Mouse (Mus musculus): Measurements from ENCODE around the gene Tsfm.
A peak's percentile ranks its signal among the peaks of the same experiment; 100 is the strongest.
"Not testable (repeated sequence)": the region's sequence is repeated elsewhere in the genome, so short reads cannot be mapped to it uniquely, and the experiment has no call there.

The Tsfm gene

DNA sequence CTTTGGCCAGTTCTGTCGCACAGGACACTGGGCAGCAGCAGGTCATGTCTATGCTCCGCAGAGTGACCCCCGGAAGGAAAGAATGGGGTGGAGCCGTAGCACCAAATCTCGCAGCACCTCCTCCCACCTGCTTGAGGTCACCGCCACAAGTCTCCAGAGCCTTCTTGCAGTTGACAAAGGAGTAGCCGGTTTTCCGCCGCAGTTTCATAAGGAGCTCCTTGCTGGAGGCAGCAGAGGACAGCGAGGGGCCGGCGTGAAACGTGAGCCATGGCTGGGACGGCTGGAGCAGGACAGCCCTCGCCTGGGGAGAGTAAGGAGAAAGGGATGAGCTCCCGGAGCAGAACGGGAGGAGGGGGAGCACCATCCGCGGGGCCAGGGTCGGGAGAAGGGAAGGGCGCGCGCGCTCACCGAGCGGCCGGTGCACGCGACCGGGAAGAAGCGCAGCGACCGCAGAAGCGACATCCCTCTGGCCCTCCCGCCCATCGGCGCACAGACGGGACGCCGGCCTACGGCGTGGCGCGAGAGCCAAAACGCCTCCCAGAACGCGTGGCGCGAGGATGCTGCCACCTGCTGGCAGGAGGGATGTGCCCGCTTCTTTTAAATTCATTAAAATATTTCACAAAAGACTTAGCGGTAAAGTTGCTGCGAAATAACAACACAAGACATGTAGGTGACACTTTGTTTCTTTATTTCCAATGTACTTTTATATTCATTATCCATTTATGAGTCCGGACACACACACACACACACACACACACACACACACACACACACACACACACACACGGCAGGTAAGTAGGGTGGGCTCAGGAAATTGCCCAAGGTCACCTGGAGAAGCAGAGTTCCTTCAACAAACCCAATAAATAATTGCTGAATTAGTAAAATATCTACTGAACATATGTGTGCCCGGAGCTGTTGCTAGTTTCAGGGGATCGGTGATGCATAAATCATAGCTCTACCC lies at the start of gene Tsfm:
Tsfm (minus strand) TSS at position 505 of the 961 bp plus-strand sequence.
- peak; percentile 88 to 95 for DNase-seq (ENCODE audit: low spot score in 2 of 2)

GRCm38 (mm10) chr10:127079665-127080391 lies 49.2 kb upstream of the Tsfm start:
- DNase-seq (ENCODE audit: low spot score in 2 of 2) = no peak

DNA sequence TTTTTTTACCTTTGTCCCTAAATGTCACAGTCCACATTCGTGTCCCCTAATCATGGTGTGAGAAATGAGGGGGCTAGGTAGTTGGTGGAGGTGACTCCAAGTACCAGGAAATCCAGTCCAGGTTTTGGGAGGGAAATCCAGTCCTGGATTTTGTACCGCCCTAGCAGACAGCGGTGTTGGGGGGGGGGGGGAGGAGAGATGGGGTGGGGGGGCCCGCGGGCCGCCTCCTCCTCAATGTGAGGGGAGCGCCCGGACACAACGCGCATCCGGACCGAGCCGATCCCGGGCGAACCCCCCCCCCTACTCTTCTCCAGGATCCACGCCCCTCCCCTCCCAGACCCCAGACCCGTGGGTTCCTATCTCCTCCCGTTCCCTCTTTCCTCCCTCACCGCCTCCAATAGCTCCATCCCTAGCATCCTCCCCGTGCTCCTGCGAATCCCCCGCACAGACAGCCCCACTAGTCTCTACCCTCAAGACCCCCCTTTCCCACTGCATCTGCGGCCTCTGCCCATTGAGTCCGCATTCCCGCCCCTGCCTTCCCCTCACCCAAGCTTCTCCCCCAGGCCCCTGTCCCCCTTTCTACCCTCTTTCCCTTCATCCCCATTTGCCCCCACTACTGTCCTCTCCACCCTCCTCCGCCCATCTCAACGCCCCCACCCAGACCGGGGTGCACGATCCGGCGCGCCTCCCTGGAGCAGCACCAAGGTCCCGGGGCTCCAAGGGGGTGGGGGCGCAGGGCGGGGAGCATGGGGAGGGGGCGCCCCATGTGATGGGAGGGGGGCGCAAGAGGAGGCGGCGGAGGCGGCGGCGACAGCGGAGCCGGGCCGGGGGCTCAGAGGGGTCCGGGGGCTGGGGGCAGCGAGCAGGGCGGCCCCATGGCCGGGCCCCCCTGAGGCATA lies 48.3 kb upstream of the Tsfm start:
- no peak for DNase-seq (ENCODE audit: low spot score in 2 of 2)

DNA sequence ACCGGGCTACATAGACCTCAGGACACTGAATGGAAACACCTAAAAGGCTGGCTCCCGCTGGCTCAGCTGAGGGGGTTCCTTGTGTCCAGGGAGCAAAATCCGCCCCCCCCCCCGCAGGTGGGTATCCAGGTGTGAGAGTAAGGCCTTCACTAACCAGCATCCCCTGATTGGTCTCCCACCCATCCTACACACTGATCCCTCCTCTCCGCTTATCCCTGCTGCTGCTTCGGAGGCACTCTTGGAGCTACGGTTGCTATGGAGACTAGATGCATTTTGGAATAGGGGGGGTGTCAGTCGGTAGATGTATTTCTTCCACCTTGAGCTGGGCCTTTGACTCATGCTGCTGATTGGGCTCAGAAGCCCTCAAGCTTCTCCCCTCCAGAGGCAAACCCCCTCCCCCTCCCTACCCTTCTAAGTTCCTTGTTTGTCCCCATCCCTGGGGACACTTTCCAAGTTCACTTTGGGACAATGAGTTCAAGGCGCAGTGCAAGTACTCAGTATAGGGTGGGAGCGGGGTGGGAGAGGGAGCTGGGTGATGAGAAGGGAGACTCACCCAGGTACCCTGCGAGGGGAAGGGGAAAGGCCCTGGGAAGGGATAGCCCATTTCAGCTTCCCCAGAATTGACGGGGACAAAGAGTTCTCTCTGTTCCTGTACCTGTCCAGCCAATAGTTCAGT lies 47.5 kb upstream of the Tsfm start:
- DNase-seq (ENCODE audit: low spot score in 2 of 2) = no peak

DNA sequence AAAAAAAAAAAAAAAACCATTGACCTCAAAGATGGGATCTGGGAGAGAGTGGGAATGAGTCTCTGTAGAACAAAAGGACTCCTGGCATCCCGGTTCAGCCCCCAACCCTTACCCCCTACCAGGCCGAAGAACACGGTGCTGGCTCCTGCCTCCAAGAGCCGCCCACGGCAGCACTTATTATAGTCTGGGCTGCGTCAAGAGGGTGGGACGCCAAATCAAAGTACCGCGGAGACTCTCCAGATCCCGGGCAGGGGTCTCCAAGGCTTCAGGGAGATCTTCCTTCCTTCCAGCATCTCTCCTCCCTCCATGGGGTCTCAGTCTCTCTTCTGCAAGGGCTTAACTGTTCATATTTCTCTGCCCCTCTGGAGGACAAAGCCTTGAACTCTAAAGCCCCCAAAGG lies 46.9 kb upstream of the Tsfm start:
- no peak for DNase-seq (ENCODE audit: low spot score in 2 of 2)

DNA sequence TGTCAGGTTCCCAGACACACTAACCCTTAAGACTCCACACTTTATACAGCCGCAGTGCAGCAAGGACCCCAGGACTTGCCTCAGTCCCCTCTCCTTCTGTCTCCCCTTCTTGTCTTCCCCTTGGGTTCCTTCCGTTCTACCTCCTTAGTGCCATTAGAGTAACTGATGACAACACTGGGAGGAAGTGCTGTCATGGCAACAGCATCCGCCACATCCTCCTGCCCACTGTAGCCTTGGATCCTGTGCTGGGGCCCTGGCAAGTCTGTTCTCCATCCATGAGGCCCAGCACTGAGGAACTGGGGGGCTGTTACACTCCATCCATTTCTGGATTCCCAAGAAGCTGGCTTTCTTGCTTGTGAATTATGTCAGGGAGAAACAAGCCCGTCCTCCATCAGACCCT lies 45.4 kb upstream of the Tsfm start:
- no peak for DNase-seq (ENCODE audit: low spot score in 2 of 2)

GRCm38 (mm10) chr10:127075651-127076050 lies 45.0 kb upstream of the Tsfm start:
- DNase-seq (ENCODE audit: low spot score in 2 of 2) = no peak

DNA sequence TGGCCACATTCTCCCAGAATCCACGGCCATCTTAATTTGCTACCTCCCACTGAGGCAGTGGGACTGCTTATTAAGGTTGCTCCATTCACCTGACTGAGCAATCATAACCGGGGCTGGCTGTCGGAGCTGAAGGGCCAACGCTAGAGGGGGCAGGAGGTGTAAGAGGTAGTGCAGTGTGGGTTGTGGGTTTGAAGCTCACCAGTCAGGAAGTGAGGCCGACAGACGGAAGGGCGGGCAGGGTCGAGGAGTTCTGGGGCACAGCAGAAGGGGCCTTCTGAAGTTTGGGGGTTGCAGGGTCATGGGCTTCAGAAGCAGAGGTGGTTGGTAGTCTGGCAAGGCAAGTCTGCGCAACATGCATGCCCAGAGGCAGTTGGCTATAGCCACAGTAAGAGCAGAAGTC lies 44.4 kb upstream of the Tsfm start, which contains the start of gene Agap2:
Agap2 (plus strand) TSS at position 205 of the 400 bp plus-strand sequence.
- DNase-seq (ENCODE audit: low spot score in 2 of 2) = no peak

GRCm38 (mm10) chr10:127073981-127074380 lies 43.3 kb upstream of the Tsfm start:
- no peak for DNase-seq (ENCODE audit: low spot score in 2 of 2)

DNA sequence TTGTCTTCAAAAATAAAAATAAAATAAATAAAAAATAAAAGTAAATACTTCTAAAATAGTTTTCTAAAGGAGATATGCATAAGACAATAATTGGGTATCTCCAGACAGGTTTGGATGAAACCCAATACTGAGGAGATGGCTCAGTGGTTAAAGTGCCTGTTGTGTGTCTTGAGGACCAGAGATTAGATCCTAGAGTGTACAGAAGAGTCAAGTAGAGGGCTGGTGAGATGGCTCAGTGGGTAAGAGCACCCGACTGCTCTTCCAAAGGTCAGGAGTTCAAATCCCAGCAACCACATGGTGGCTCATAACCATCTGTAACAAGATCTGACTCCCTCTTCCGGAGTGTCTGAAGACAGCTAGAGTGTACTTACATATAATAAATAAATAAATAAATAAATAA lies 42.3 kb upstream of the Tsfm start:
- DNase-seq (ENCODE audit: low spot score in 2 of 2) = not testable (repeated sequence)

DNA sequence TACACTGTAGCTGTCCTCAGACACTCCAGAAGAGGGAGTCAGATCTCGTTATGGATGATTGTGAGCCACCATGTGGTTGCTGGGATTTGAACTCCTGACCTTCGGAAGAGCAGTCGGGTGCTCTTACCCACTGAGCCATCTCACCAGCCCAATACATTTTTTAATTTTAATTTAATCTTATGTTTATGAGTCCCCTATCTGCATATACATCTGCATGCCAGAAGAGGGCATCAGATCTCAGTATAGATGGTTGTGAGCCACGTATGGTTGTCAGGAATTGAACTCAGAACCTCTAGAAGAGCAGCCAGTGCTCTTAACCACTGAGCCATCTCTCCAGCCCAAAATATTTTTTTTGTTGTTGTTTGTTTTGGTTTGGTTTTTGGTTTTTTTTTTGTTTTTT lies 41.6 kb upstream of the Tsfm start:
- DNase-seq (ENCODE audit: low spot score in 2 of 2) = not testable (repeated sequence)

DNA sequence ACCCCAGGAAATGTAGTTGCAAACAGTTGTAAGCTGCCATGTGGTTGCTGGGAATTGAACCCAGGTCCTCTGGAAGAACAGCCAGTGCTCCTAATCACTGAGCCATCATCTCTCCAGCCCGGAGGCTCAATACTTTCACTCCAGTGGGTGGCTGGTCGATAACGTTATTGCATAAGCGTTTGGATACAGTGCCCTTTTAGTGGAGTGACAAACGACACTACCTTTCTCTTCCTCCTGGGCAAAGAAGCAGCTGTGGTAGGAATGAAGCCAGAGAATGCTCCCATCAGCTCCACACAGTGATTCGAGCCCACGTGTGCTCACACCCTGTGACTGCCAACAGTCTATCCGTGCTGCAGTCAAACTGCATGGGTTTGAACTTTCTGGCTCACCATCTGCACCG lies 40.6 kb upstream of the Tsfm start:
- DNase-seq (ENCODE audit: low spot score in 2 of 2) = no peak

GRCm38 (mm10) chr10:127070190-127071121 lies 39.8 kb upstream of the Tsfm start, which contains the start of gene Tspan31:
Gene Tspan31 (minus strand): TSS chr10:127070264.
- DNase-seq (ENCODE audit: low spot score in 2 of 2) = peak; percentile 56 to 90

GRCm38 (mm10) chr10:127069281-127070189 lies 38.9 kb upstream of the Tsfm start:
- no peak for DNase-seq (ENCODE audit: low spot score in 2 of 2)

- no peak for DNase-seq (ENCODE audit: low spot score in 2 of 2)
These were observed 37.9 kb upstream of the Tsfm start for GRCm38 (mm10) chr10:127068360-127069038.

DNA sequence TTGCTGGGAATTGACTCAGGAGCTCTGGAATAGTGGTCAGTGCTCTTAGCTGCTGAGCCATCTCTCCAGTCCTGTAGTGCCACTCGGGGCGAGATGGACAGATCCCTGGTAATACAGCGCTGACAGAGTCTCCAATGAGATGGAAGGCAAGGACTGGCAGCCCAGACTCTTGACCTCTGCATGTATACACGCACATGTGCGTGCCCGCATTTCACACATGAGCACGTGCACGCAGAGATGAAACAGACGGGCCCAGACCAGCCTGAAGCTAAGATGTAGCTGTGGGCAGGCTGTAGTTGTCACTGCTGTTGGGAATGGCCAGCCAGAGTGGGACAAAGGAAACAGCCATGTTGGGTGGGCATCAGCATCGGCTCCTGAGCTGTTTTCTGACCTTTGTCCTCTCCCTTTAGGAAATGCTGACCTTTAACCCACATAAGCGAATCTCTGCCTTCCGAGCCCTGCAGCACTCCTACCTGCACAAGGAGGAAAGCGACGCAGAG lies 35.9 kb upstream of the Tsfm start:
- DNase-seq (ENCODE audit: low spot score in 2 of 2) = no peak

DNA sequence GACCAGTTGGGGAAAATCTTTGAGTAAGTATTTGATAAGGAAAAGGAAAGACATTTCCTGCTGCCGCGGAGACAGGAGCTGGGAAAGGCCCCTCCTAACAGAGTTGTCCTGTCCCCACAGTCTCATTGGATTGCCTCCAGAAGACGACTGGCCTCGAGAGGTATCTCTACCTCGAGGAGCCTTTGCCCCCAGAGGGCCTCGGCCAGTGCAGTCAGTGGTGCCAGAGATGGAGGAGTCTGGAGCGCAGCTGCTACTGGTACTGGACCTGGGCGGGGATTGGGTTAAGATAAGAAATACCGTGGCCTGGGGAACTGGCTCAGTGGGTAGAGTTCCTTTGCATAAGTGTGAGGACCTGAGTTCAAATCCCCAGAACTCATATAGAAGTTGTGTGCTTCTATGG lies 35.3 kb upstream of the Tsfm start:
- no peak for DNase-seq (ENCODE audit: low spot score in 2 of 2)

Data from urinary bladder, adult 18-20 months (tissue).